Mouse (Mus musculus) ES-E14 (cell line): Measurements from ENCODE around the gene Taf4.

Experiments used
- CHD2 ChIP-seq: IDR thresholded peaks from 2 replicates; pipeline ENCODE4 v1.6.1; 2014; ENCODE audit warnings: mild to moderate bottlenecking, low read depth, low read length, inconsistent platforms
- HCFC1 ChIP-seq: IDR thresholded peaks from 2 replicates; pipeline ENCODE4 v1.6.1; 2012; ENCODE audit warnings: low read length, inconsistent platforms, borderline replicate concordance; ENCODE audit not compliant: insufficient read depth
- MAFK ChIP-seq: IDR thresholded peaks from 2 replicates; pipeline ENCODE4 v1.6.1; 2014; ENCODE audit warnings: mild to moderate bottlenecking, low read depth, low read length, inconsistent platforms; ENCODE audit not compliant: insufficient read depth
- ZC3H11A ChIP-seq: IDR thresholded peaks from 2 replicates; pipeline ENCODE4 v1.6.1; 2012; ENCODE audit warnings: low read depth, mild to moderate bottlenecking, inconsistent platforms, low read length, borderline replicate concordance
- ZNF384 ChIP-seq: IDR thresholded peaks from 2 replicates; pipeline ENCODE4 v1.6.1; 2012; ENCODE audit warnings: low read depth, low read length, inconsistent platforms

GRCm38 (mm10) chr2:179973871-179974628, 2.4 kb downstream of the Taf4 start:
- no peak for TF ChIP-seq ZNF384
- no peak for TF ChIP-seq HCFC1
- TF ChIP-seq CHD2 = no peak
- TF ChIP-seq ZC3H11A = no peak
- no peak for TF ChIP-seq MAFK
